Mouse (Mus musculus) heart, embryonic 11.5 days (tissue): ENCODE measurements around the gene Ildr1. TPM values are rescaled to one million over a fixed set of nuclear protein-coding genes. Genes with fewer than 3 reads are reported as not detected.

Experiments
- ATAC-seq: fragments of 200-750 bp; cut with Nextera tagmentation; replicated peaks from 2 replicates; pipeline ENCODE4 v1.8.0; 2017; ENCODE audit warnings: moderate library complexity; ENCODE audit not compliant: insufficient number of reproducible peaks, low FRiP score, low TSS enrichment
- H3K27ac ChIP-seq: fragments of 300-500 bp; sonication (generic); 2 replicates; pipeline ENCODE4 v1.5.1; 2014; ENCODE audit warnings: mild to moderate bottlenecking, low read depth, low read length
- H3K27me3 ChIP-seq: fragments of 300-500 bp; sonication (generic); 2 replicates; pipeline ENCODE4 v1.6.1; 2014; ENCODE audit warnings: mild to moderate bottlenecking, low read length, mixed read lengths; ENCODE audit not compliant: control insufficient read depth, insufficient read depth
- H3K36me3 ChIP-seq: fragments of 300-500 bp; sonication (generic); 2 replicates; pipeline ENCODE4 v1.6.1; 2014; ENCODE audit warnings: mild to moderate bottlenecking, low read length, moderate library complexity, mixed read lengths; ENCODE audit not compliant: control insufficient read depth, insufficient read depth
- H3K4me1 ChIP-seq: fragments of 300-500 bp; sonication (generic); 2 replicates; pipeline ENCODE4 v1.6.1; 2014; ENCODE audit warnings: low read length; ENCODE audit not compliant: control insufficient read depth, insufficient read depth
- H3K4me2 ChIP-seq: fragments of 300-500 bp; sonication (generic); 2 replicates; pipeline ENCODE4 v1.6.1; 2014; ENCODE audit warnings: mild to moderate bottlenecking, moderate library complexity
- H3K4me3 ChIP-seq: fragments of 300-500 bp; sonication (generic); 2 replicates; pipeline ENCODE4 v1.5.1; 2014; ENCODE audit warnings: low read depth, low read length
- H3K9ac ChIP-seq: fragments of 300-500 bp; sonication (generic); 2 replicates; pipeline ENCODE4 v1.6.1; 2014; ENCODE audit warnings: mild to moderate bottlenecking, low read depth, low read length, moderate library complexity
- H3K9me3 ChIP-seq: fragments of 300-500 bp; sonication (generic); replicated peaks from 2 replicates; pipeline ENCODE4 v1.6.1; 2016; ENCODE audit warnings: low read length; ENCODE audit not compliant: control insufficient read depth
- WGBS: fragments of 180-500 bp; shearing (Covaris S2); extraction: QIAGEN DNeasy Blood & Tissue Kit; methylation state at CpG from one replicate; pipeline ENCODE4 v1.1.7; 2014; ENCODE audit not compliant: insufficient replicate concordance; 5-methylcytosine and 5-hydroxymethylcytosine counted together
- polyA plus RNA-seq: library from polyadenylated mRNA; unstranded; fragments of >200 nt; fragmentation: Nextera tagmentation; extraction: Ambion mirVana; gene quantifications from 2 replicates; pipeline ENCODE4 v1.2.1, GENCODE M21; 2014

The Ildr1 gene
- 0.25 TPM in 1 of 2 replicates, not detected in the other for polyA plus RNA-seq

DNA sequence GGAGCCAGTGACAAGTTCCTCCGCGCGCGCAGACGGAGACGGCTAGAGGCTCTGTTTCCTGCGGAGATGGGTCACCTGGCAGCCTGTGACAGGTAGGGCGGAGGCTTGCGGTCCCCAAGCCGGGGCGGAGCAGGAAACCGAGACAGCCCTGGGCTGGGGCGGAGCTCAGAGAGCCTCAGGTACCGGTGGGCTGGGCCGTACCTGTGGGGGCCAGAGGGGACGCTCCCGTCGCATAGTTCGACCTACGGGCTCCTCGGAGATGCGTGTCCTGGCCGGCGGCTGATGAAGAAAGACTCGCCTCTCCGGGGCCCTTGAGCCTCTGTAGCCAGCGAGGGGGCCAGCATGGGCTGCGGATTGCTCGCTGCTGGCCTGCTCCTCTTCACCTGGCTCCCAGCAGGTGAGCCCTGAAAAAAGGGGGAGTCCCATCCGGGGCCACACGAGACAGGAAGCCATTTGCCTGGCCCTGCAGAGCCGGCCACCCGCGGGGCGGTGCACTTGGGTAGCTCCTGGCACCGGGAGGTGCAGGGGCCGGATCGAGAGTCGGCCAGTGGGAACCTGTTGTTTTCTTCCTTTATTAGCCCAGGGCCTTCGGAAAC lies at the start of gene Ildr1:
Gene Ildr1 (plus strand): TSS at position 161 of the 596 bp plus-strand sequence.
- ATAC-seq, result no peak
- Histone ChIP-seq H3K4me2 (peak within 1 kb of the TSS; percentile 64), H3K9ac (peak within 1 kb of the TSS; percentile 1; the same call in 1 of the 2 replicates), H3K27ac (no peak within 1 kb of the TSS), H3K4me1 (no peaks in the 10 kb centered on the region), H3K9me3 (no peaks in the 10 kb centered on the region), H3K36me3 (no peaks in the 10 kb centered on the region), H3K27me3 (peaks cover 22% of the 10 kb centered on the region), H3K4me3 (peak within 1 kb of the TSS; percentile 34)
- 2% methylated on average over 40 of the region's 40 CpGs for WGBS

DNA sequence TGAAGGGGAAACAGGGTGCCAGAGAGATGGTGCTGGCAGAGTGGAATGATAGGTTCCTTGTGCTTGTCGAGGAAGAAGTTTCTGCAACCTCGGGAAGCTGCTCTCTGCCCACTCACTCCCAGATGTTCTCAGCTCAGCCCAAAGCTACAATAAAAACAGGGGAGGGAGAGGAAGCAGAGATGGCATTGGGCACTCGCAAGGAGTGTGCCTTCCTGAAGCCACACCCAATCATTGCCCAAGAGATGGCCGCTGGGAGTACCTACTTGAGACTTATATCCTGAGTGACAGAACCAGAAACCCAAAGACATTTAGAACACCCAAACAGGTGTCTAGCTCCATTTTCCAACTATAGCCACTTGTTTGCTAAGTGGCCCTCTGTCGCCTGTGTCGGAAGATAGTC lies 48.7 kb upstream of the Ildr1 start:
- no peak overlapping the region for H3K9ac ChIP-seq
- WGBS, result 75% methylated on average over 6 of the region's 6 CpGs
- H3K4me3 ChIP-seq, result no peak overlapping the region
- H3K4me2 ChIP-seq, result no peak overlapping the region
- ATAC-seq, result no peak
- no peak overlapping the region for H3K27ac ChIP-seq
- H3K4me1 ChIP-seq, result no peaks in the 10 kb centered on the region
- no peaks in the 10 kb centered on the region for H3K36me3 ChIP-seq
- H3K27me3 ChIP-seq, result no peaks in the 10 kb centered on the region
- H3K9me3 ChIP-seq, result 0 out of 2 replicates have a peak, but pooled peaks cover 3% of the 10 kb centered on the region

DNA sequence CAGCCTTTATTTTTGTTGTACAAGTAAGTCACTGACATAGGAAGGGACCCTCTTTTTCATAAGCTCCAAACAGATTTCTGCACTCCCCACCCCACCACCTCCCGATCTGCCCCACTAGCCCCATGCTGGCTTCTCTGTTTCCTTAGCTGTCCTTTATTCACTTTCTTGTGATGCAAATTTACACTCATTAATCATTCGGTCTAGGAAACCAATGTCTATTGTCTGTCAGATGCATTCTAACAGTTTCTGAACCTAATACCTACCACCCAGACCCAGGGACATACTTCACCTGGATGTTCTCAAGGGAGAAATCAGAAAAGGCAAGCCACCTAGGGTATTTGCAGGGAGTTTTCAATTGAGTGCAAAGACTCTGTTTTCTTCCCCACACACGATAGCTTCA lies 44.5 kb upstream of the Ildr1 start:
- no peaks in the 10 kb centered on the region for H3K27me3 ChIP-seq
- no peak for ATAC-seq
- 0 out of 2 replicates have a peak, but pooled peaks cover 3% of the 10 kb centered on the region for H3K9me3 ChIP-seq
- no peak overlapping the region for H3K4me3 ChIP-seq
- no peak overlapping the region for H3K27ac ChIP-seq
- H3K4me2 ChIP-seq, result no peak overlapping the region
- no peak overlapping the region for H3K9ac ChIP-seq
- no peaks in the 10 kb centered on the region for H3K4me1 ChIP-seq
- 64% methylated on average over 3 of the region's 3 CpGs for WGBS
- H3K36me3 ChIP-seq, result no peaks in the 10 kb centered on the region

DNA sequence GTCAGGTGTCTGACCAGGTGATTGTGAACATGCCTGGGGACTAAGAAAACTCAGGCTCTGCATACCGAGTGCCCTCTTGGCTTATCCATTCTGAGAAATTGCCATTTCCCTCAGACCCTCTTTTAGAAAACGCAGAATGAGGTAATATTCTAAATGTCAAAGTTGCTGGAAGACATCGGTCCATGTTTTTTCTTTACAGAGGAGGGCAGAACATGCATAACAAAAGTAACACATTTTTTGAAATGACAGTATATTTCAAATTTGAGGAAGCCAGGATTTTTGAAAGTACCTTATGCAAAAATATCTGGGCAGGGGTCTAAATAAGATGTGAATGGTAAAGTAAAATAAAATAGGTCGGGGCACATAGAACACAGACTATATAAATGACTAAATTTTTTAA lies 43.3 kb upstream of the Ildr1 start:
- Histone ChIP-seq H3K9ac (no peak overlapping the region), H3K4me2 (no peak overlapping the region), H3K4me3 (no peak overlapping the region), H3K9me3 (0 out of 2 replicates have a peak, but pooled peaks cover 3% of the 10 kb centered on the region), H3K27me3 (no peaks in the 10 kb centered on the region), H3K4me1 (no peaks in the 10 kb centered on the region), H3K27ac (no peak overlapping the region), H3K36me3 (no peaks in the 10 kb centered on the region)
- no peak for ATAC-seq
- 79% methylated on average over 4 of the region's 4 CpGs for WGBS

DNA sequence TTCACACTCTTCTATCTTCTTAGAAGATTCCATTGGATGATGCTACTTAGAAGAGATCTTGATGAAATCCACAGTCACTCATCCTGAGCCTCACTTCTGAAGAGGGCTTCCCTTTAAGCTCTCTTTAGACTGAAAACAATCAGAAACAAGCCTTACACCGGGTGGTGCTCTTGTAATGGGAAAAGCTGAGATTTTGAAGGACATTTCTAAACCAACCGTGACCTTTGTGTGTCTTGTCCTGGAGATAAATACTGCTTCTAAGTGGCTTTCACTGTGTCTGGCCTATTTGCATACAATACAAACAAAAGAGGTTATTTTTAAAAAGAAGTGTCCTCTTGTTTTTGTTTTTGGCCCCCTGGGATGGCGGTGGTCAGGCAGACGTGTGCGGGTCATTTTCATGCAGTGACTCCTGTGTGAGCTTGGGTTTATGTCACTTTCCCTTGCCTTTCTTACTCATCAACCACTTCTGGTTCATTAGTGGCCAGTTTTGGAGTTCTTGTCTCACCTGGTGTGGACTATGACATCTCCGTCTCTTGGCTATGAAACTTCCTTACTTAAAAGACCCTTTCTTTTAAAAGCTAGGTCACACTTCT lies 42.5 kb upstream of the Ildr1 start:
- Histone ChIP-seq H3K4me2 (no peak overlapping the region), H3K27me3 (no peaks in the 10 kb centered on the region), H3K9me3 (0 out of 2 replicates have a peak, but pooled peaks cover 2% of the 10 kb centered on the region), H3K9ac (no peak overlapping the region), H3K4me1 (no peaks in the 10 kb centered on the region), H3K4me3 (no peak overlapping the region), H3K27ac (no peak overlapping the region), H3K36me3 (no peaks in the 10 kb centered on the region)
- ATAC-seq, result no peak
- 65% methylated on average over 6 of the region's 6 CpGs for WGBS

DNA sequence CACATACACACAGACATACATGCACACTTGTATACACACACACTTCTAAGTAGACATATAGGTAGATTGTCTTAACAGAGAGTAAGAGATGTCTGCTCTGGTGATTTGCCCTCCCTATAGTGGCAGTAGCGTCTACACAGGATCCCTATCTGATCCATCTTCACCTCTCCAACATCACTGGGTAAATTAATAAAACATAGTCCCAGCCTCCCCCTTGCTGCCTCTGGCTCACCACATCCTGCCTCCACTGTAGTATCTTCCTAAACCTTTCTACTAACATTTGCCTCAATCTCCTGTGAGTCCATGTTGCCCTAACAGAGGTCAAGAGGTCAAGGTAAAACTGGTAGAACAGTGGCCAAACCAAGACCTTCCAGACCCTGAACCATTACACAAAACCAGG lies 38.6 kb upstream of the Ildr1 start:
- H3K9me3 ChIP-seq, result no peaks in the 10 kb centered on the region
- no peak overlapping the region for H3K9ac ChIP-seq
- no peak overlapping the region for H3K4me2 ChIP-seq
- H3K36me3 ChIP-seq, result no peaks in the 10 kb centered on the region
- H3K4me1 ChIP-seq, result no peaks in the 10 kb centered on the region
- H3K27ac ChIP-seq, result no peak overlapping the region
- no peak overlapping the region for H3K4me3 ChIP-seq
- WGBS, result 85% methylated on average over 1 of the region's 1 CpGs
- no peak for ATAC-seq
- H3K27me3 ChIP-seq, result no peaks in the 10 kb centered on the region

DNA sequence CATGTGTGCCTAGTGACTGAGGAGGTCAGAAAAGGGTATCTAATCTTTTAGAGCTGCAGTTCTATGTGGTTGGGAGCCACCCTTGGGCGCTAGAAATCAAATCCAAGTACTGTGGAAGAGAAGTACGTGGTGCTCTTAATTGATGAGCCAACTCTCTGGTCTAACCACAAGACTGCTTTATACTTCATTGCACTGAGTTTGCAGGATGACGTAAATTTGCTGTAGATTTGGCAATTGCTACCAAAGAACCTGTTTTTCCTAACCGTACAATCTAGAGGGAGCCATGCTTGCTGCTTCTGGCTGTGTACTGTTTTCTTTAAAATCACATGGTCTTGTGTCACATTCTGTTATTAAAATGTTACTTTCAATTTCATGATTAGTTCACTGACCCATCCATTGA lies 37.9 kb upstream of the Ildr1 start:
- no peaks in the 10 kb centered on the region for H3K36me3 ChIP-seq
- H3K4me3 ChIP-seq, result no peak overlapping the region
- WGBS, result 77% methylated on average over 4 of the region's 4 CpGs
- no peaks in the 10 kb centered on the region for H3K27me3 ChIP-seq
- H3K9me3 ChIP-seq, result no peaks in the 10 kb centered on the region
- H3K9ac ChIP-seq, result no peak overlapping the region
- no peak overlapping the region for H3K27ac ChIP-seq
- ATAC-seq, result no peak
- H3K4me1 ChIP-seq, result no peaks in the 10 kb centered on the region
- H3K4me2 ChIP-seq, result no peak overlapping the region

DNA sequence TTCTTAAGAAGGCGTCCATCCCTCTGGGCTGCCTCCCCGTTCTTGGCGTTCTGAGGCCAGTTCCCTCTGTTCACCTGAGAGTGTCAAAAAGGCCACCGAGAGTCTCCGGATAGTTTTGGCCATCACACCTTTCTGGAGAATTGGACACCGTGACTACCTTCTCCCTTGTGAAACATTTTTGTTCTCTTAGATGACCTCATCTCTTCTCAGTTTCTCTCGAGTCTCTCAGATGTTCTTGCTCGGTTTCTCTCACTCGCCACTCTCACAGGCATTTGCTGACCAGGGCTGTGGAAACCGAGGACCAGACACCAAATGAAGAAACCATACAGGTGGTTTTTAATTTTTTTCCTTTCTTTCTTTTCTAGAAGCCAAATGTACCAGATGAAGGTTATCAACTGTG lies 32.4 kb upstream of the Ildr1 start:
- Histone ChIP-seq H3K4me1 (no peaks in the 10 kb centered on the region), H3K27me3 (no peaks in the 10 kb centered on the region), H3K9ac (no peak overlapping the region), H3K4me2 (no peak overlapping the region), H3K27ac (no peak overlapping the region), H3K36me3 (no peaks in the 10 kb centered on the region), H3K9me3 (no peaks in the 10 kb centered on the region), H3K4me3 (no peak overlapping the region)
- 75% methylated on average over 10 of the region's 10 CpGs for WGBS
- ATAC-seq, result no peak

DNA sequence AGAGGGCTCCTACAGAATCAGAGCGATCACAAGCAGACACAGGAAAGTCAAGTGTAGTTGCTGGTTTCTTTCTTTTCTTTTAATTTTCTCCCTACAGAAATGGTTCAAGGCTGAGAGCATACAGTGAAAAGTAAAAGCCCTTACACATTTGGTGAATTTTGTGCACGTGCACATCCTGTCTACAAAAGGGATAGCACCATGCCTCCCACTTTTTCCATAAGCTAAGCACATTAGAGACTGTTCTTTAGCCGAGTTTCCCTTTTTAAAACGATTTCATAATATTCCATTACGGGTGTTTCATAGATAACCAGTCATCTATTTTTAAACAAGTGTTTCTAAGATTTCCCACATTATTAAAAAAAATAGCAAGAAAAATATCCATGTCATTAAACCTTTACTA lies 30.3 kb upstream of the Ildr1 start:
- no peaks in the 10 kb centered on the region for H3K4me1 ChIP-seq
- no peaks in the 10 kb centered on the region for H3K36me3 ChIP-seq
- H3K9ac ChIP-seq, result no peak overlapping the region
- H3K9me3 ChIP-seq, result no peaks in the 10 kb centered on the region
- H3K4me3 ChIP-seq, result no peak overlapping the region
- H3K27ac ChIP-seq, result no peak overlapping the region
- H3K4me2 ChIP-seq, result no peak overlapping the region
- 82% methylated on average over 5 of the region's 5 CpGs for WGBS
- no peak for ATAC-seq
- H3K27me3 ChIP-seq, result no peaks in the 10 kb centered on the region
